Mouse (Mus musculus) heart, postnatal 0 days (tissue): ENCODE data around the gene Acacb.

ENCODE experiments used
- CTCF ChIP-seq: IDR thresholded peaks from 2 replicates; pipeline ENCODE4 v1.5.1; 2016; ENCODE audit warnings: antibody characterized with exemption, control low read depth, low read depth
- EP300 ChIP-seq: IDR thresholded peaks from 2 replicates; pipeline ENCODE4 v1.6.1; 2016; ENCODE audit warnings: antibody characterized with exemption, low read depth

GRCm38 (mm10) chr5:114176548-114177400, 30.4 kb downstream of the Acacb start:
- TF ChIP-seq CTCF (peak; percentile 32), EP300 (no peak)
